Mouse (Mus musculus): Measurements from ENCODE around the gene Prr19.

Prr19 gene

DNA sequence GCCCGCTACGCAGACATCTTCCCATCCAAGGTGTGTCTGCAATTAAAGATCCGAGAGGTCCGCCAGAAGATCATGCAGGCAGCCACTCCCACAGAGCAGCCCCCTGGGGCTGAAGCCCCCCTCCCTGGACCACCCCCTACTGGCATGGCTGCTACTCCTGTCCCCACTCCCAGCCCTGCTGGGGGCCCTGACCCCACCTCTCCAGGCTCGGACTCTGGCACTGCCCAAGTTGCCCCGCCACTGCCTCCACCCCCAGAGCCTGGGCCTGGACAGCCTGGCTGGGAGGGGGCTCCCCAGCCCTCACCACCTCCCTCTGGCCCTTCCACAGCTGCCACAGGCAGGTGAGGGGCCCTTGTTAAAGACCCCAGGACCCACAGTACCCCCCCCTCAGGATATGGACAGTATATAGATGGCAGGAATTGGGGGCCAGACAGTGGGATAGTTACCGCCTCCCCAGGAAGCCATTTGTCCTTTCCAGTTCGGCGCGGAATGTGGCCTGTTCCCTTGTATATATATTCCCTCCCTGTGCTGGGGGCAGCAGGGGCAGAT, 7.9 kb upstream of the Prr19 start:
- peak; percentile 51 for DNase-seq (ENCODE audit: low spot score)

DNA sequence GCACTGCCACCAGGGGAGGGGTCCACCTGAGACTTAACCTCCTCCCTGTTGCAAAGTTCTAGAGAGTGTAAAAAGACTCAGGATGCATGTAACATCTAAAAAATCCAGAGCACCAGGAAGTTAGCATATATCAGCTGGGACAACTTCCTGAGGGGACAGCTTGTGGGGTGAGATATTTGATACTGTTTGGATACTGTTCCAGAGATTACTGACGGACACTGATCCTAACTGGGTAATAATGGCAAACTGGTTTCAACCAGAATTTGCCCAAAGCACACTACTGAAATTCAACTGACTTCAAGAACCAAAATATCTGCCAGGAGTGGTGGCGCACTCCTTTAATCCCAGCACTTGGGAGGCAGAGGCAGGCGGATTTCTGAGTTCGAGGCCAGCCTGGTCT, 6.7 kb upstream of the Prr19 start:
- no peak for DNase-seq (ENCODE audit: low spot score)

DNA sequence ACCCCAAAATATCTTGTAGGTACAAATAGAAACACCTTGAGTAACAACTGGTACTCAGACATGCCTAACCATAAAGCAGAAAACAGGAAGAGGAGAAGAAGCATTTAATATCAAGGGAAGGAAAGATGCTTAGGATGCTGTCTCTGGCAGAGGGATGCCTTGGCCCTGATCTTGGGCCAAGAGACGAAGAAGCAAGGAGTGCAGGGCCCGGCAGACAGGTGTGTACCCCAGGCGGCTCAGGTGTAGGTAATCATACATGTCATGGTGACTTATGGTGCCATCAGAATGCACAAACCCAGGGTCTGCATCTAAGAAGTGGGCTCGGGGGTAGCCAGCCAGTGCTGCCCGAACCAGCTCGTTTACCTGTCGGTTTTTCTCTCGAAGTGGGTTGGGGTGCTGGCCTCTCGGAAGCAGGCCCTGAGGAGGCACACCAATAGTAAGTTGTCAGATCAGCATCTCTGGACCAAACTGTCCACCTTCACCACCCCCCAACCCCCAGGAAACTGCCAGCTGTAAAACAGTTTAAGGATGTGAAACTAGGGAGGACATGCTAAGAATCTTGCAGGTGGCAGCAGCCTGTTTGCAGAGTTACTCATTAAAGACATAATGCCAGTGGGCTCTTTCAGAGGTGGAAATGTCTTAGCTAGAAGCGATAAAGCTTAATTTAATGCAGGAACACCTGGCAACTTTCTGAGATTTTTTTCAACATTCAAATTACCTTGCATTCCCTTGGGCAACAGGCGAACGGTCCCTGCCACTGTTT, 6.1 kb upstream of the Prr19 start:
- peak; percentile 40 for DNase-seq (ENCODE audit: low spot score)

DNA sequence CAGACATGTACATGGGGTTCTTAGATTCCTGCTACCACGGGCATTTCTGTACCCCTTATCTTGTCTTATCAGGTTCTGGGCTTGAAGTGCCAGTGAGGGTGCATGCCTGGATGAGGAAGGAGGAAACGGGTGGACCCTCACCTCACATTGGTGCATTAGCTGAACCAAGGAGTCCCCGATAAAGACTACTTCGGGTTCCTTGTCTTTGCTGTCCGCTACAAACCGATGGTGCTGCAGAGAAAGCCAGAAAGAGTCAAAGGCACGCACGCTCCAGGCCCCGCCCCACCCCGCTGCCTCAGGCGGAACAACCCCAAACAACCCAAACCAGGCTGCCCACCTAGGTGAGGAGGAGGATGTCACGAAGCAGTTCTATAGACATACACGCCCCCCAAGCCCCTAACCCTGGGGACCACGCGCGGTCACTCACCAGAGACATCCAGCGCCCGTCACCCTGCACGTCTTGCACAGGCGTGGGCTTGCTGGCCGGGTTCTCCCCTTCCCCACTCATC, 4.2 kb upstream of the Prr19 start:
- DNase-seq (ENCODE audit: low spot score) = peak; percentile 73

DNA sequence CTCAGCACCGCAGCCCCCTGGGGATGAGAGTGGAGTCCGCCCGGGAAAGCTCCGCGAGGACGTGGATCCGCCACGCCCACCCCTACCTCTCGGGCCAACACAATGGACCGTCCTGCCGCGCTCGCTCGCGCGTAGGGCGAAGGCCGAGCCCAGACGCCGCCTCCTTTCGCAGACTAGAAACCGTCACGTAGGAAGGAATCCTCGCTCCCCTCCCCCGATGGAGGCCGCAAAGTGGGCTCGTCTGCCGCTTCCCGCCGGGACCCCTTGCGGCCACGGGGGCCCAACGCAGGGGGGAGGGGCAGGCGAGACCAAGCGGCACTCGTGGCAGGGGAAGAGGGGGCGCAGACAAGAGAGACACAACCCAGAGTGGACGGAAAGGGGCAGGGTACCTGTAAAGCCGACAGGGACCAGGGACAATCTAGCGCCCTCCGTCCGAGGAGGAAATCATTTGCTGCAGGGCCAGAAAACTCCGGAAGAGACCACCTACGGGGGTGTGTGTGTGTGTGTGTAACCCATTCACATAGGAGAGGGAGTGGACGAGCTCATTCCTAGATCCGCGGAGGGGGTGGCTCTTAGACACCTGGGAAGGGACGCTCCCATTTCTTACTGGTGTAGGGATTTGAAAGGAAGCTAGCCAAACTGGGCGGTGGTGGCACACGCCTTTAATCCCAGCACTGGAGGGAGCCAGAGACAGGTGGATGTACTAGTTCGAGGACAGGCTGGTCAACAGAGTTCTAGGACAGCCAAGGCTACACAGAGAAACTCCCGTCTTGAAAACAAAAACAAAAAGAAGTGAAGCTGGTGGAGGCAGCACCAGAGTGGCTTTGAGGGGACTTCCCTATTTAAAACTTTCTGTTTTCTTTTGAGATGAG, 3.5 kb upstream of the Prr19 start, which contains the start of gene Pafah1b3:
Pafah1b3 (minus strand) TSS at position 533 of the 872 bp plus-strand sequence.
- peak; percentile 90 for DNase-seq (ENCODE audit: low spot score)

DNA sequence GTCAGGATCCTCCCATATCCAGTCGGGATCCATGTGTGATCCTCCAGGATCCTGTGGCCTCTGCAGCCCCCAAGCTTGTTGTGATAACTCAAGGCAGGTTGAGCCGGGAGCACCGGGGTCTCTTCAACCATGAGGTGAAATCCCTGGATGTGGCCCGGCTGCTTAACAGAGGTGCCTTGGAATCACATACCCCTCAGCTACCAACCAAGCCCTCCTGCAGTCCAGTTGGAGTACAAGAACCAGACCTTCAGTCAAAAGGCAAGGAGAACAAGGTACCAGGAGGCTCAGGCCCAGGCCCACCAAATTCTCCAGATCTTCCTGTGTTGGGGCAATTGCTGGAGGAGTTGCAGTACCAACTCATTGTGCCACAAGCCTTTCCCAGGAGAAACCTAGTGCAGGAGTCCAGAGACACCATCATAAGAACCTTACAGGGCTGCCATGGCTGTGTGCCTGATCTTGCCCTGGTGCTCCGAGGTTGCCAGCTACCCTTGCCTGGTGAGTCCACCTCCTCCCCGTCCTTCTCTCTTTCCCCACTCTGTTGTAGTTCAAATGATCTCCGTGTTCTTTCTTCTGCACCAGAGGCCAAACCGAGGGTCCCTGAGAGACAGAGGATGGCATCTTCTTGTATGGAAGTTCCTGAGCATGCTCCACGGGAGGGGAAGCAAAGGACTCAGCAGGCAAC, 1.9 kb downstream of the Prr19 start:
- no peak for DNase-seq (ENCODE audit: low spot score)

DNA sequence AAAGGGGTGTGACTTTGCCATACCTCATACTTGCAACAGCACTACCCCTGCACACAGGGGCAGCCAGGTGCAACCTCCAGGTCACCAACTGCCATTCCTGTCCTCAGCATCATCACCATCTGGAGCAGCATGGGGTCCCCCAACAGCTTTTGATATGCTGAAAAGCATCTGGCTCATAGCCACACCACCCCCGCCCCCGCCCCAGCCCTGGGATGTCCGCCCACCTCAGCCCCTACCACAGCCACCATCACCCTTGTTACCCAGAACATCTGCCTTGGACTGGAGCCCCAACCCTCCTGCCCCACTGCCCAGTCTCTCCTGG, 2.4 kb downstream of the Prr19 start:
- no peak for DNase-seq (ENCODE audit: low spot score)

DNA sequence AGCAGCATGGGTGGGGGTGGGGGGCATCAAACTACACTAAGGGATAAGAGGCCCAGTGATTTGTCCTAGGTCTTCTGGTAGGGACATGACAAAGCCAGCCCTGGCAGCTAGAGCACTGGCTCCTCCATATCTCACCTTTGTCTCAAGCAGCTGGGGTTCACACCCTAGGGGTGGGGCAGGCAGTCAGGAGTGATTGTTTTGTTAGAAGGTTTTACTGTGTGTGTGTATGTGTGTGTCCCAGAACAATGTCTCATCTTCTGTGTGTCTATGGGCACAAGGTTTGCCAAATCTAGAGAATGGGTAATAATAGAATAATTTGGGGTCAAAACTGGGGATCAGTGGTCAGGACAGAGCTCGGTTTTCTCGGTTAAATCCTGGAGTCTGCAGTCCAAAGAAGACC, 4.3 kb downstream of the Prr19 start:
- no peak for DNase-seq (ENCODE audit: low spot score)

DNA sequence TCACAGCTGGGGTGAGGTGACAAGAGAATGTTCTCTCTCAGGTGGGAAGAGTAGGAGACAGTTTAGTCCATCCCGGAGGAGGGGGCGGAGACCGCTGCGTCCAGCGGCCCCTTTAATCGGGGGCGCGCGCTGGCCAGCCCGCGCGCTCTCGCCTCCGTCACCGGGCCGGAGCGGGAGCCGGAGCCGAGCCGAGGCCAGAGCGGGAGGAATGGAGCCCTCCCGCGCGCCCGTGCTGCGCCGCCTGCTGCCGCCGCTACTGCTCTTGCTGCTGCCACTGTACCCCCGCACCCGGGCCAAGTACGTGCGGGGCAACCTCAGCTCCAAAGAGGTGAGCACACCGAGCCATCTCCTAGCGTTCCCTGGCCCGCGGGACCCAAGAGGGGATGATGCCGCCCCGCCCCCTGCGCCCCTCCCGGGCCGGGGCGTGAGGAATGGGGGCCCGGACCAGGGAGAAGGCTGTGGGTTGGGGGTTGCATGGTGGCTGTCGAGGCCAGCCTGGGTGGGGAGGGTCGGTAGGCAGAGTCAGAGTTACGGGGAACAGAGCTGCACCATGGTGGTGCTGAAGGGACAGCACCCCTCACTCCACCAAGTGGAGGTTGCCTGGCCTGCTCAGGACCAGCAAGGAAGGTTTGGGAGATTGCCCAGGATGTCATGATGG, 4.9 kb downstream of the Prr19 start, which contains the start of gene Tmem145:
Tmem145 (plus strand) TSS at position 151 of the 658 bp plus-strand sequence.
- DNase-seq (ENCODE audit: low spot score) = no peak

DNA sequence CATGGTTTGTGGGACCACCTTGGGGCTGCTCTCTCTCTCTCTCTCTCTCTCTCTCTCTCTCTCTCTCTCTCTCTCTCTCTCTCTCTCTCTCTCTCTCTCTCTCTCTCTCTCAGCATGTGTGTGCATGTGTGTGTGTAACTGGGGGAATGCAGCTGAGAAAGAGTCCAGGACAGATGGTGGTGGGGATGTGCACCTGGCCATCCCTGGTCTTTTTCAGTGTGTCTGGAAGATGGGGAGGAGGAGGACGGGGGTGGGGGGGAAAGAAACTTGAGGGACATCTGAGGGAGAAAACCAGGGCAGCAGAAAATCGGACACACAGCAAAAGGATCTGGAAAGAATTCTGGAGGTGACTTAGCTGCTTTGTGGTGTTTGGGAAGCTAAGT, 5.4 kb downstream of the Prr19 start:
- DNase-seq (ENCODE audit: low spot score) = no peak

DNA sequence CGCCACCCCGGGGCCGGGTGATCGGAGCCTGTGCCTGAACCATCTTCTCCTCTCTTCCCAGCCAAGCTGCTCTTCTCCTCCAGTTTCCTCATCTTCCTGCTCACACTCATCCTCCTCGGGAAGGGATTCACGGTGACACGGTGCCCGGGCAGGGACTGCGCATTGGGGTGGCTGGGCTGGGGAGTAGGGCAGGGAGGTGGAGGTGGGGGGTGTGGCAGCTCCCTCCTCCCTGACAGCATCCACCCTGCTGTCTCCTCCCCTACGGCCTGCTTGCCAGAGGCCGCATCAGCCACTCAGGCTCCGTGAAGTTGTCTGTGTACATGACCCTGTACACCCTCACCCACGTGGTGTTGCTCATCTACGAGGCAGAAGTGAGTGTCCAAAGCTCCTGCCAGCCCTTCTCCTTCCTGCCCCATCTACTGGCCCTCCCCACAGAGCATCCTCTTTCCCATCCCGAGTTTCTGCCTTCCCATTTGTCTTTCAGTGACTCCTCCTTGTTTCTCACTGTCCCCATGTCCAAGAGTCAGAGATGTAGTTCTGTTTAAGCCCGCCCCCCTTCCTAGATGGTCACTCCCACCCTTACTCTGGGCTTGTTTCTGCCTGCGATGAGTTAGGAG, 7.6 kb downstream of the Prr19 start:
- DNase-seq (ENCODE audit: low spot score) = no peak

DNA sequence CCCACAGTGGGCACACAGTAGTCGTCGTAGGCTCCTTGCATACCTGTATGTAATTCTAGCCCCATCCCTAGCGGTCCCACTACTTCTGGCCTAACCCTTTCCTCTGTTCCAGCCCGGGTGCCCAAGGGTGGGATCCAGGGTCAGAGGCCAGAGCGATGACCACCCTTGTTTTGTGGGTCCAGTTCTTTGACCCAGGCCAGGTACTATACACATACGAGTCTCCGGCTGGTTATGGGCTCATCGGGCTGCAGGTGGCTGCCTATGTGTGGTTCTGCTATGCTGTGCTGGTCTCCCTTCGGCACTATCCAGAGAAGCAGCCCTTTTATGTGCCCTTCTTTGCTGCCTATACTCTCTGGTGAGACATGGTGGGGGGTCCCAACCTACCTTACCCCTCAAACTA, 8.2 kb downstream of the Prr19 start:
- no peak for DNase-seq (ENCODE audit: low spot score)

DNA sequence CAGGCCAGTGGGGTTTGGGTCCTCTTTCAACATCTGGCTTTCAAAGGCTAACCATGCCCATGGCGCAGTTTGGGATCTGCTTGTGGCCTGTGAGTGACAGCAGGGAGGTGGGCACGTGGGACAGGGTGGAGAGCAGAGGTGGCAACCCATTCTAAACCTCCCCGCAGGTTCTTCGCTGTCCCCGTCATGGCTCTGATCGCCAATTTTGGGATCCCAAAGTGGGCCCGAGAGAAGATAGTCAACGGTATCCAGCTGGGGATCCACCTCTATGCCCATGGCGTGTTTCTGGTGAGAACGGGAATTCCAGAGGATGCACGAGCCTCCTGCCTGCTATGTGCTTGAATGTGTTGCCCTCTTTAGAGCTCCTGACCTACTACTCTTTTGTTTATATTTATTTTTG, 10.0 kb downstream of the Prr19 start:
- DNase-seq (ENCODE audit: low spot score) = no peak

DNA sequence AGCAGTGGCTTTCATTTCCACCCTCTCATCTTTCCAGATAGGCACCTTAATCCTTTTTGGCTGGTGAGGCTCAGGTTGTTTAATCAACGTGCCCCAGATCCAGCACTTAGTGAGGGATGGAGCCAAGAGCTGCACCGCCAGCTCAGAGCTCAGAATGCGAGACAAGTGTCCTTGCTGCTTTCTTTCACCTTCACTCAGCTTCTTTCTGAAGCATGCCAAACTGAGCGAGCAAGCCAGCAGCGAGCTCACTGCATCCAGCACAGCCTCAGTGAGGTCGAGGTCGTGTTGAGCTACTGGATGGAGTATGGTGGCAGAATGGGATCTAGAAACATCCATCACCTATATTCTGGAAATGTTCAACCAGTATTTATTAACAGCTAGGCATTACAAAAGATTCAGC, 12.1 kb downstream of the Prr19 start:
- no peak for DNase-seq (ENCODE audit: low spot score)

DNA sequence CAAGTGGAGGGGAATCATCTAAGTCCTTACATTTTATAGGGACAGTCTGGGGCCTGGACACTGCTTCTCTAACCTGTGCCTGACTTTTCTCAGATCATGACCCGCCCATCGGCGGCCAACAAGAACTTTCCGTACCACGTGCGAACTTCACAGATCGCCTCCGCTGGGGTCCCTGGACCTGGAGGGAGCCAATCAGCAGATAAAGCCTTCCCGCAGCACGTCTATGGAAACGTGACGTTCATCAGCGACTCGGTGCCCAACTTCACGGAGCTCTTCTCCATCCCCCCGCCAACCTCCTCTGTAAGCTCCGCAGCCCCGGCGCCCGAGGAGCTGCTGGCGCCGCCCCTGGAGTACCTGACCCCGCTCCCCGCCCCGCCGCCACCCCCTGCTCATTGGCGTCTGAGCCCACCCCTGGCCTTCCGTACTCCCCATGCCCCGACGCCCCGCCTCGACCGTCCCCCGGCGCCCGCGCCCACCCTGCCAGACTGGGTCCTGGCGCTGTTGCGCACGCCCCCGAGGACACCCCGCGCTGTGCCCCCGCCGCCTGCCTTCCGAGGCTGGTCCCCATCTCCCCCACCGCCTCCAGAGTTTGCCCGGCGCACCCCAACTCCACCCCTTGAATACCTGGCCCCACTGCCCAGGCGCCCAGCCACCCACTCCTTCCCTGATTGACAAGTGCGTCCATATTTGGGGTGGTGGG, 13.5 kb downstream of the Prr19 start:
- no peak for DNase-seq (ENCODE audit: low spot score)

DNA sequence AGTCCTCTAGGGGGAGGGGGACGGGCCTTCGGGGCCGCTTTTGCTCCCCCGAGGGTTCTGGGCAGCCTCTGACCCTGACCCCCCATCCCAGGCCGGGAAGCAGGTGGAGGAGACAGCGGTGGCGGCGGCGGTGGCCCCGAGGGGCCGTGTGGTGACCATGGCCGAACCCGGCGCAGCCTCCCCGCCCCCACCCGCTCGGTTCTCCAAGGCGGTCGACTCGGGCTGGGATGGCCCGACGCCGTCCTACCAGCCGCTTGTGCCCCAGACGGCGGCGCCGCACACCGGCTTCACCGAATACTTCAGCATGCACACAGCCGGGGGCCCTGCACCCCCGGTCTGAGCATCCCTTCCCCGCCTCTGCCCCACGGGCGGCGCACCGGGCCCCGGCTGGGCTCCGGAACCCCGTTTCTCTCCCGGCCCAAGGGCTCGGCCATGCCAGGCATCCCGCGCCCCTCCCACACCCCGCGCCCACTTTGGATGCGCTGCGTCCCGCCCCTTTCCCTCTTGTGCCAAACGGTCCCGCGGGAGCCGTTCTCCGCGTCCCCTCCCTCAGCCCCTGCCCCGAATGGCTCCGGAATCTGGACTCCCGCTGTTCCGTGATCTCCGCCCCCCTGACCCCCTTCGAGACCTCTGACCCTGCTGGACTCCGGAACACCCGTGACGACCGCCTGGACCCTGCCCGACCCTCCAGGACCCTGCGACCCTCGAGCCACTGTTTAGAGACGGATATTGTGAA, 14.3 kb downstream of the Prr19 start:
- DNase-seq (ENCODE audit: low spot score) = peak; percentile 75

DNA sequence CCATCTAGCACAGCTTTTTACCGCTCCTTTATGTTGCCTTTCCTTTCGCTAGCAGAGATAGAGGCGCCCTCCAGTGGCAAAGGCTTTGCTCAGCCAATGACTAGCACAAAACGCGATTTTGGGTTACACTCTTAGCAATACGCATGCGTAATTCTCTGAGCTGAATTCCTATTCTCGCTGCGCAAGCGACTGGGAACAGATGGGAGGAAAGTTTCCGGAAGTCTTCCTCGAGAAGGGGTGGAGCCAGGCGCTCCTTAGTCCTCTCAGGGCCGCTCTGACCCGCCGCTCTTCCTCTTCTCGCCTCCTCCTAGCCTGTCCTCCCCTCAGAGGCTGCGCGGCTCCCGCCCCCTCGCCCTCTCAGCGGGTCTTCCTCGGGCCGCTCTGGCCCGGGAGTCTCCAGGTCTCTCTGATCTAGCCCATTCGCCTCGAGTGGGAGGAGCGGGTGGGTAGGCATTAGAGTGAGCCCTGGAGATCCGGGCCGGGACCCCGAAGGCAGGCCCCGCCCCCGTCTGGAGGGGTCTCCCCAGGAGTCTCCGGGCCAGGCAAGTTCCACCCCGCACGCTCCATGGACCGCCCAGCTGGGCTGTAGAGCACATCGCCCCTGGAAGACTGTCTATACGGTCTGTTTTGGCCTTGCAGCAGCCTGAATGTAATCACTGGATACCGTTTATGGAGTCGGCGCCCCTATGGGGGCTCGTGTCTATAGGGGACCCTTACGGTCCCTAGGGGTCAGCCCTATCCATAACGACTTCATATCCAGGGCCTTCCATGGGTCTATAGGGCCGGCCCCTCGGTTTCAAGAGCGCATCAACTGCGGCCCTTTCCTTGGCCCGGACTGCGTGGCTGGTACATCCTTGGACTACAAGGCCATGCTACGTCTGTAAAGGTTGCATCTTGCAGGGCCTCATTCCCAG, 15.6 kb downstream of the Prr19 start, which contains the start of gene Megf8:
Megf8 (plus strand) TSS at position 633 of the 914 bp plus-strand sequence.
- DNase-seq (ENCODE audit: low spot score) = peak; percentile 96

DNA sequence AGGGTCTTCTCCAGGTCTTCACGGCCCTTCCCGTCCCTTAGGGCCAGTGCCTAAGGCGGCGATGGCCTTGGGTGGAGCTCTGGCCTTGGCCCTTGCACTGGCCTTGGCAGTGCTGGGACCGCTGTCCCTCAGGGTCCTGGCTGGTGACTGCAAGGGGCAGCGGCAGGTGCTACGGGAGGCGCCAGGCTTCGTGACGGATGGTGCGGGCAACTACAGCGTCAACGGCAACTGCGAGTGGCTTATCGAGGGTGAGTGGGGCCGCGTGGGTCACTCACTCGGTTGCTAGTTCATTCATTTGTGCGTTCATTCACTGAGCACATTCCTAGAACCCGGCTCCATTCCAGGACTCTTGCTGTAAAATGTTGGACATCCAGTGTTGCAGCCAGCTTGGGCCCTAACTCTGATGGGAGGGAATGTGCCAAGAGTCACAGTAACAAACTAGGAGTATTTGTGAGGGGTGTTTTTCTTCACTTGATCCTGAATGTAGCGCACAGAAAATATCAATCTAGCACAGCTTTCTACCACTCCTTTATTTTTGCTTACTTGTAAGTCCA, 16.3 kb downstream of the Prr19 start:
- DNase-seq (ENCODE audit: low spot score) = no peak
